Mouse (Mus musculus): ENCODE measurements around the gene Tmem150b. TPM values are rescaled to one million over a fixed set of nuclear protein-coding genes. Genes with fewer than 3 reads are reported as not detected.

Gene Tmem150b
- total and polyA plus RNA-seq, 3 experiments = 0.31 to 1.4 TPM; not detected in 1

GRCm38 (mm10) chr7:4732968-4733392 is 7.9 kb upstream of the Tmem150b start:
- DNase-seq (ENCODE audit: low read depth, low spot score) = peak; percentile 66
- TF ChIP-seq CHD1 (IDR thresholded peaks at IDR 0.05; ENCODE audit: low read depth, low read length) = no peak
- 0 out of 2 replicates have a peak, but pooled peaks have one; percentile 45 for TF ChIP-seq MEF2A (IDR thresholded peaks at IDR 0.05; ENCODE audit: extremely low read depth, insufficient replicate concordance, low read depth, low read length, poor library complexity, severe bottlenecking)
- TF ChIP-seq SMC3 (IDR thresholded peaks at IDR 0.05; ENCODE audit: low read depth, low read length) = 0 out of 2 replicates have a peak, but pooled peaks have one; percentile 10
- no peak for TF ChIP-seq POLR2A (IDR thresholded peaks at IDR 0.05; ENCODE audit: control insufficient read depth in 1 of 2, insufficient read depth in 1 of 2, low read depth in 1 of 2, low read length in 2 of 2, poor library complexity in 1 of 2)
- peak in 2 of 3 experiments; percentile 3 to 36; a peak in 2 of 6 replicates for TF ChIP-seq CTCF (IDR thresholded peaks at IDR 0.05 in 2 of 3, conservative IDR thresholded peaks at IDR 0.05 in 1 of 3; ENCODE audit: control insufficient read depth in 1 of 3, insufficient read depth in 1 of 3, low read depth in 2 of 3, low read length in 3 of 3, poor library complexity in 1 of 3, severe bottlenecking in 1 of 3)
- 0 out of 2 replicates have a peak, but pooled peaks have one; percentile 28 for TF ChIP-seq HCFC1 (IDR thresholded peaks at IDR 0.05; ENCODE audit: low read depth, low read length)
- TF ChIP-seq RAD21 (IDR thresholded peaks at IDR 0.05; ENCODE audit: low read depth, low read length) = no peak; the same call in 1 of the 2 replicates
- TF ChIP-seq GABPA (IDR thresholded peaks at IDR 0.05; ENCODE audit: low read depth, low read length) = no peak
- TF ChIP-seq TAL1 (IDR thresholded peaks at IDR 0.05; ENCODE audit: low read length) = peak; percentile 26; the same call in 1 of the 2 replicates
- TF ChIP-seq TCF12 (IDR thresholded peaks at IDR 0.05; ENCODE audit: low read depth, low read length) = peak; percentile 58; the same call in 1 of the 2 replicates
- 0 out of 2 replicates have a peak, but pooled peaks have one; percentile 42 for TF ChIP-seq RCOR1 (IDR thresholded peaks at IDR 0.05; ENCODE audit: low read depth, low read length)
- peak; percentile 43; the same call in 1 of the 2 replicates for TF ChIP-seq SIN3A (IDR thresholded peaks at IDR 0.05; ENCODE audit: low read length)
- TF ChIP-seq CHD2 (IDR thresholded peaks at IDR 0.05; ENCODE audit: low read length) = no peak
- TF ChIP-seq ZNF384 (IDR thresholded peaks at IDR 0.05; ENCODE audit: low read depth, low read length) = no peak
- no peak for TF ChIP-seq ELF1 (IDR thresholded peaks at IDR 0.05; ENCODE audit: low read depth, low read length)
- peak; percentile 44 to 68 for TF ChIP-seq EP300 (IDR thresholded peaks at IDR 0.05; ENCODE audit: low read depth in 1 of 2, low read length in 2 of 2)
- TF ChIP-seq GATA1 (IDR thresholded peaks at IDR 0.05; ENCODE audit: low read depth, low read length) = peak; percentile 92
- Histone ChIP-seq H3K4me3 (ENCODE audit: control insufficient read depth in 1 of 2, insufficient read depth in 1 of 2, low read depth in 2 of 2, low read length in 2 of 2) (no peak overlapping the region), H3K9ac (ENCODE audit: control insufficient read depth, low read depth, low read length, poor library complexity, severe bottlenecking) (no peak overlapping the region), H3K9me3 (replicated peaks; ENCODE audit: insufficient read depth, low read length) (no peaks in the 10 kb centered on the region), H3K4me1 (ENCODE audit: control insufficient read depth in 1 of 2, insufficient read depth in 2 of 2, low read length in 2 of 2) (peaks cover 3 to 25% of the 10 kb centered on the region in 2 experiments), H3K27me3 (ENCODE audit: control insufficient read depth in 1 of 2, insufficient read depth in 2 of 2, low read length in 2 of 2) (no peaks in the 10 kb centered on the region), H3K79me2 (ENCODE audit: control insufficient read depth, insufficient read depth, low read length, poor library complexity) (no peaks in the 10 kb centered on the region), H3K27ac (ENCODE audit: control insufficient read depth, low read depth, low read length) (no peak overlapping the region), H3K36me3 (ENCODE audit: control insufficient read depth in 1 of 2, insufficient read depth in 2 of 2, low read length in 2 of 2) (peaks cover 0 to 12% of the 10 kb centered on the region in 2 experiments; a peak in 2 of 4 replicates)

- no peak for TF ChIP-seq TBP (IDR thresholded peaks at IDR 0.05; ENCODE audit: low read depth, low read length)
- TF ChIP-seq ELF1 (IDR thresholded peaks at IDR 0.05; ENCODE audit: low read depth, low read length) = 0 out of 2 replicates have a peak, but pooled peaks have one; percentile 36
- TF ChIP-seq ZC3H11A (IDR thresholded peaks at IDR 0.05; ENCODE audit: low read depth, low read length) = no peak
- no peak for TF ChIP-seq SMC3 (IDR thresholded peaks at IDR 0.05; ENCODE audit: low read depth, low read length)
- TF ChIP-seq RCOR1 (IDR thresholded peaks at IDR 0.05; ENCODE audit: low read depth, low read length) = no peak
- no peak for TF ChIP-seq MEF2A (IDR thresholded peaks at IDR 0.05; ENCODE audit: extremely low read depth, insufficient replicate concordance, low read depth, low read length, poor library complexity, severe bottlenecking)
- TF ChIP-seq GABPA (IDR thresholded peaks at IDR 0.05; ENCODE audit: low read depth, low read length) = no peak
- TF ChIP-seq JUND (IDR thresholded peaks at IDR 0.05; ENCODE audit: low read depth, low read length) = no peak
- TF ChIP-seq MXI1 (IDR thresholded peaks at IDR 0.05; ENCODE audit: low read depth, low read length) = no peak
- no peak for TF ChIP-seq CHD1 (IDR thresholded peaks at IDR 0.05; ENCODE audit: low read depth, low read length)
- TF ChIP-seq ETS1 (IDR thresholded peaks at IDR 0.05; ENCODE audit: low read depth, low read length) = no peak
- TF ChIP-seq POLR2AphosphoS5 (IDR thresholded peaks at IDR 0.05; ENCODE audit: borderline replicate concordance, low read depth, low read length) = no peak
- TF ChIP-seq MAX (IDR thresholded peaks at IDR 0.05; ENCODE audit: low read length) = no peak
- no peak for TF ChIP-seq POLR2A (IDR thresholded peaks at IDR 0.05; ENCODE audit: control insufficient read depth in 1 of 2, insufficient read depth in 1 of 2, low read depth in 1 of 2, low read length in 2 of 2, poor library complexity in 1 of 2)
- TF ChIP-seq NRF1 (IDR thresholded peaks at IDR 0.05; ENCODE audit: insufficient read depth, low read depth, low read length, poor library complexity, severe bottlenecking) = no peak
- no peak for TF ChIP-seq E2F4 (IDR thresholded peaks at IDR 0.05; ENCODE audit: borderline replicate concordance, low read depth, low read length)
- peak; percentile 13 to 17; a peak in 1 of 4 replicates for TF ChIP-seq EP300 (IDR thresholded peaks at IDR 0.05; ENCODE audit: low read depth in 1 of 2, low read length in 2 of 2)
- 0 out of 2 replicates have a peak, but pooled peaks have one; percentile 21 for TF ChIP-seq GATA1 (IDR thresholded peaks at IDR 0.05; ENCODE audit: low read depth, low read length)
- H3K27me3 ChIP-seq (ENCODE audit: control insufficient read depth in 1 of 2, insufficient read depth in 2 of 2, low read length in 2 of 2) = no peaks in the 10 kb centered on the region
- DNase-seq (ENCODE audit: low read depth, low spot score) = peak; percentile 56
- peaks cover 3 to 25% of the 10 kb centered on the region in 2 experiments for H3K4me1 ChIP-seq (ENCODE audit: control insufficient read depth in 1 of 2, insufficient read depth in 2 of 2, low read length in 2 of 2)
- no peaks in the 10 kb centered on the region for H3K9me3 ChIP-seq (replicated peaks; ENCODE audit: insufficient read depth, low read length)
- H3K79me2 ChIP-seq (ENCODE audit: control insufficient read depth, insufficient read depth, low read length, poor library complexity) = no peaks in the 10 kb centered on the region
- no peak overlapping the region for H3K27ac ChIP-seq (ENCODE audit: control insufficient read depth, low read depth, low read length)
- H3K9ac ChIP-seq (ENCODE audit: control insufficient read depth, low read depth, low read length, poor library complexity, severe bottlenecking) = no peak overlapping the region
- H3K4me3 ChIP-seq (ENCODE audit: control insufficient read depth in 1 of 2, insufficient read depth in 1 of 2, low read depth in 2 of 2, low read length in 2 of 2) = no peak overlapping the region
- peaks cover 0 to 12% of the 10 kb centered on the region in 2 experiments; a peak in 2 of 4 replicates for H3K36me3 ChIP-seq (ENCODE audit: control insufficient read depth in 1 of 2, insufficient read depth in 2 of 2, low read length in 2 of 2)
Observed at GRCm38 (mm10) chr7:4731090-4731489, 6.0 kb upstream of the Tmem150b start.

Measured in MEL (cell line).